ENCODE assay signal across 7 mouse cellular contexts in genomic region chr6:86524879-86525645, GRCm38 (mm10). TPM values are rescaled to one million over a fixed set of nuclear protein-coding genes. Genes with fewer than 3 reads are reported as not detected.
DNase-seq lines count a peak whose midpoint lies in the region; ATAC-seq and TF ChIP-seq lines count a peak whose summit lies in the region.

No protein-coding gene starts in this region.

- H3K36me3 ChIP-seq in intestine, embryonic 16.5 days (ENCODE audit: control insufficient read depth, insufficient read depth, low read length): peaks cover 3% of the 10 kb centered on the region
- H3K36me3 ChIP-seq in limb, embryonic 13.5 days: peaks cover 33% of the 10 kb centered on the region
- peaks cover 18% of the 10 kb centered on the region for H3K36me3 ChIP-seq in midbrain, embryonic 12.5 days
- peaks cover 8% of the 10 kb centered on the region for H3K36me3 ChIP-seq in spleen, adult 2 months (ENCODE audit: control insufficient read depth, insufficient read depth, low read length)

- under 1% methylated on average over 51 of the region's 51 CpGs for WGBS in intestine, embryonic 16.5 days
- under 1% methylated on average over 51 of the region's 51 CpGs for WGBS in limb, embryonic 13.5 days
- WGBS in midbrain, embryonic 12.5 days: under 1% methylated on average over 51 of the region's 51 CpGs
- WGBS in spleen, adult 2 months: under 1% methylated on average over 51 of the region's 51 CpGs

- H3K27ac ChIP-seq in gastrocnemius, adult 2 months: peak overlapping the region; percentile 100
- H3K27ac ChIP-seq in intestine, embryonic 16.5 days (ENCODE audit: low read length): peak overlapping the region; percentile 100
- peak overlapping the region; percentile 100 for H3K27ac ChIP-seq in limb, embryonic 13.5 days
- peak overlapping the region; percentile 100 for H3K27ac ChIP-seq in midbrain, embryonic 12.5 days (replicated peaks)
- peak overlapping the region; percentile 100 for H3K27ac ChIP-seq in spleen, adult 2 months (ENCODE audit: insufficient read depth, low read length)

- H3K27me3 ChIP-seq in intestine, embryonic 16.5 days (replicated peaks; ENCODE audit: control insufficient read depth, insufficient read depth, low read length): no peaks in the 10 kb centered on the region
- no peaks in the 10 kb centered on the region for H3K27me3 ChIP-seq in limb, embryonic 13.5 days
- no peaks in the 10 kb centered on the region for H3K27me3 ChIP-seq in midbrain, embryonic 12.5 days
- no peaks in the 10 kb centered on the region for H3K27me3 ChIP-seq in spleen, adult 2 months (ENCODE audit: control insufficient read depth, insufficient read depth, low read length)

- peak overlapping the region; percentile 99 for H3K9ac ChIP-seq in intestine, embryonic 16.5 days (ENCODE audit: low read depth, low read length)
- H3K9ac ChIP-seq in limb, embryonic 13.5 days: peak overlapping the region; percentile 99
- peak overlapping the region; percentile 98 for H3K9ac ChIP-seq in midbrain, embryonic 12.5 days (replicated peaks)

- H3K4me1 ChIP-seq in intestine, embryonic 16.5 days (ENCODE audit: control insufficient read depth, insufficient read depth, low read length): peaks cover 8% of the 10 kb centered on the region; the same call in 1 of the 2 replicates
- peaks cover 25% of the 10 kb centered on the region for H3K4me1 ChIP-seq in limb, embryonic 13.5 days
- peaks cover 25% of the 10 kb centered on the region for H3K4me1 ChIP-seq in midbrain, embryonic 12.5 days
- H3K4me1 ChIP-seq in spleen, adult 2 months (ENCODE audit: control insufficient read depth, insufficient read depth, insufficient read length): peaks cover 11% of the 10 kb centered on the region; the same call in 1 of the 2 replicates

- TF ChIP-seq POLR2A in spleen, adult 2 months (IDR thresholded peaks at IDR 0.05; ENCODE audit: low read depth, low read length): no peak

- peak overlapping the region; percentile 66 for H3K4me2 ChIP-seq in intestine, embryonic 16.5 days (ENCODE audit: low read depth, low read length)
- H3K4me2 ChIP-seq in limb, embryonic 13.5 days (replicated peaks): peak overlapping the region; percentile 91
- H3K4me2 ChIP-seq in midbrain, embryonic 12.5 days (replicated peaks): peak overlapping the region; percentile 95

- H3K4me3 ChIP-seq in gastrocnemius, adult 2 months: peak overlapping the region; percentile 88
- H3K4me3 ChIP-seq in intestine, embryonic 16.5 days (ENCODE audit: low read length): peak overlapping the region; percentile 94
- H3K4me3 ChIP-seq in limb, embryonic 13.5 days: peak overlapping the region; percentile 99
- H3K4me3 ChIP-seq in midbrain, embryonic 12.5 days: peak overlapping the region; percentile 97
- peak overlapping the region; percentile 98 for H3K4me3 ChIP-seq in spleen, adult 2 months (ENCODE audit: extremely low read depth, insufficient read depth, insufficient read length)

- peak; percentile 76 for DNase-seq in adipocyte (ENCODE audit: low spot score)
- DNase-seq in cerebellum, postnatal 14 days: peak; percentile 66 to 67
- peak; percentile 63 for DNase-seq in gastrocnemius, adult 2 months
- peak in 1 of 2 experiments; percentile 30 for DNase-seq in spleen, adult 2 months (ENCODE audit: low read depth in 1 of 2, low spot score in 2 of 2)

- peak; percentile 18 for ATAC-seq in intestine, embryonic 16.5 days
- 0 out of 2 replicates have a peak, but pooled peaks have one; percentile 0 for ATAC-seq in limb, embryonic 13.5 days (ENCODE audit: low FRiP score, low read depth)
- 0 out of 2 replicates have a peak, but pooled peaks have one; percentile 13 for ATAC-seq in midbrain, embryonic 12.5 days (ENCODE audit: low FRiP score, low read depth)

- intact Hi-C loops in gastrocnemius, adult 2 months (cut with DNase I): loop anchor here (2.0 kb wide), 1 partner anchor 38 kb away; no protein-coding TSS in a partner anchor

- H3K9me3 ChIP-seq in intestine, embryonic 16.5 days (ENCODE audit: control insufficient read depth, low read length): no peaks in the 10 kb centered on the region
- no peaks in the 10 kb centered on the region for H3K9me3 ChIP-seq in limb, embryonic 13.5 days
- H3K9me3 ChIP-seq in midbrain, embryonic 12.5 days: no peaks in the 10 kb centered on the region

- no peak for TF ChIP-seq CTCF in gastrocnemius, adult 2 months (IDR thresholded peaks at IDR 0.05)
- TF ChIP-seq CTCF in spleen, adult 2 months (IDR thresholded peaks at IDR 0.05; ENCODE audit: extremely low read depth, insufficient read depth, insufficient read length, insufficient replicate concordance): no peak

RNA-seq across cellular contexts. Expression of gene Pcbp1, which starts 1.1 kb away (rescaled TPM):
- 100 to 1,000 TPM; 121 to 128 TPM for total RNA-seq in gastrocnemius, adult 2 months (2021)
- polyA plus RNA-seq in intestine, embryonic 16.5 days (2015; fragmentation: Nextera tagmentation; extraction: Ambion mirVana): 173 and 183 TPM in 2 replicates
- polyA plus RNA-seq in limb, embryonic 13.5 days (2015; fragmentation: Nextera tagmentation; extraction: Ambion mirVana): 454 and 479 TPM in 2 replicates
- 570 and 583 TPM in 2 replicates for polyA plus RNA-seq in midbrain, embryonic 12.5 days (2016; fragmentation: Nextera tagmentation; extraction: Ambion mirVana)
- polyA plus RNA-seq in spleen, adult 2 months (2012; rRNA removed): 166 and 200 TPM in 2 replicates
